ENCODE assay signal across 15 mouse cellular contexts in genomic region chr17:46844811-46845210, GRCm38 (mm10). TPM values are rescaled to one million over a fixed set of nuclear protein-coding genes. Genes with fewer than 3 reads are reported as not detected.
A peak's percentile ranks its signal among the peaks of the same experiment; 100 is the strongest.
DNase-seq lines count a peak whose midpoint lies in the region; ATAC-seq and TF ChIP-seq lines count a peak whose summit lies in the region.
"Had no signal": no experiment of that assay in that cellular context is flagged by ENCODE, and none has a peak within 500 bp of the region (broad histone marks: within the 10 kb centered on the region; RNA-seq: fewer than 3 reads in every experiment).

No protein-coding gene starts in this region.

- no peak overlapping the region for H3K4me3 ChIP-seq in midbrain, embryonic 13.5 days (replicated peaks)
- no peak overlapping the region for H3K4me3 ChIP-seq in midbrain, embryonic 15.5 days
- no peak overlapping the region for H3K4me3 ChIP-seq in hindbrain, postnatal 0 days (ENCODE audit: low read length)

- peaks cover 16% of the 10 kb centered on the region for H3K4me1 ChIP-seq in midbrain, embryonic 13.5 days (replicated peaks)
- 0 out of 2 replicates have a peak, but pooled peaks cover 6% of the 10 kb centered on the region for H3K4me1 ChIP-seq in midbrain, embryonic 15.5 days
- no peaks in the 10 kb centered on the region for H3K4me1 ChIP-seq in hindbrain, postnatal 0 days (ENCODE audit: insufficient read depth, low read length)

- H3K9me3 ChIP-seq in midbrain, embryonic 13.5 days, result no peaks in the 10 kb centered on the region
- no peaks in the 10 kb centered on the region for H3K9me3 ChIP-seq in midbrain, embryonic 15.5 days
- no peaks in the 10 kb centered on the region for H3K9me3 ChIP-seq in hindbrain, postnatal 0 days (ENCODE audit: low read length)

- peak overlapping the region; percentile 35 for H3K27ac ChIP-seq in midbrain, embryonic 13.5 days
- no peak overlapping the region for H3K27ac ChIP-seq in midbrain, embryonic 15.5 days
- no peak overlapping the region for H3K27ac ChIP-seq in hindbrain, postnatal 0 days
- H3K27ac ChIP-seq: liver, embryonic 14.5 days had no signal

- H3K36me3 ChIP-seq in midbrain, embryonic 13.5 days, result peaks cover 9% of the 10 kb centered on the region; the same call in 1 of the 2 replicates
- no peaks in the 10 kb centered on the region for H3K36me3 ChIP-seq in midbrain, embryonic 15.5 days (replicated peaks)
- H3K36me3 ChIP-seq in hindbrain, postnatal 0 days (ENCODE audit: insufficient read depth, low read length), result no peaks in the 10 kb centered on the region

- no peak for TF ChIP-seq CTCF in hindbrain, postnatal 0 days (IDR thresholded peaks at IDR 0.05; ENCODE audit: low read depth)

- DNase-seq in heart, adult 11 months, result peak; percentile 92
- no peak for DNase-seq in heart, postnatal 10 days
- DNase-seq in cerebellum, adult 18-20 months, result peak; percentile 80 to 81
- no peak for DNase-seq in hindbrain, postnatal 0 days (ENCODE audit: low spot score)
- DNase-seq in spleen, adult 18-20 months, result no peak
- no peak for DNase-seq in layer of hippocampus, adult 9-10 months (ENCODE audit: low spot score)
- DNase-seq: adrenal gland, postnatal 10 days; gastrocnemius, postnatal 10 days; kidney, postnatal 36 days; lung, postnatal 10 days; thymus, postnatal 4 days had no signal

- H3K27me3 ChIP-seq in midbrain, embryonic 13.5 days, result no peaks in the 10 kb centered on the region
- no peaks in the 10 kb centered on the region for H3K27me3 ChIP-seq in midbrain, embryonic 15.5 days (replicated peaks)
- H3K27me3 ChIP-seq in hindbrain, postnatal 0 days (ENCODE audit: insufficient read depth, low read length), result no peaks in the 10 kb centered on the region

- intact Hi-C loops in heart, postnatal 10 days (cut with DNase I), result no loop called here

- H3K4me2 ChIP-seq in midbrain, embryonic 13.5 days (replicated peaks), result no peak overlapping the region
- no peak overlapping the region for H3K4me2 ChIP-seq in midbrain, embryonic 15.5 days
- H3K4me2 ChIP-seq in hindbrain, postnatal 0 days (ENCODE audit: low read depth, low read length), result 0 out of 2 replicates have a peak overlapping the region, but pooled peaks have one; percentile 13

- no peak overlapping the region for H3K9ac ChIP-seq in midbrain, embryonic 13.5 days (replicated peaks)
- no peak overlapping the region for H3K9ac ChIP-seq in midbrain, embryonic 15.5 days
- H3K9ac ChIP-seq in hindbrain, postnatal 0 days (replicated peaks; ENCODE audit: low read length), result no peak overlapping the region
- H3K9ac ChIP-seq: liver, embryonic 14.5 days had no signal

- ATAC-seq in midbrain, embryonic 13.5 days, result no peak
- ATAC-seq in midbrain, embryonic 15.5 days (replicated peaks), result no peak
- ATAC-seq in hindbrain, postnatal 0 days, result no peak
- ATAC-seq: intestine, postnatal 0 days had no signal

- 69% methylated on average over 10 of the region's 10 CpGs for WGBS in midbrain, embryonic 13.5 days
- WGBS in midbrain, embryonic 15.5 days, result 62% methylated on average over 10 of the region's 10 CpGs
- 39% methylated on average over 10 of the region's 10 CpGs for WGBS in hindbrain, postnatal 0 days

RNA-seq across cellular contexts. Expression of gene Bicral, which starts 13.5 kb away (rescaled TPM):
- total RNA-seq in heart, postnatal 10 days (2021), result 10 to 100 TPM; 12.7 to 15.4 TPM
- 9.4 and 9.6 TPM in 2 replicates for polyA plus RNA-seq in midbrain, embryonic 13.5 days (2015; fragmentation: Nextera tagmentation; extraction: Ambion mirVana)
- polyA plus RNA-seq in midbrain, embryonic 15.5 days (2015; fragmentation: Nextera tagmentation; extraction: Ambion mirVana), result 10.5 and 12.8 TPM in 2 replicates
- 22.9 and 23.1 TPM in 2 replicates for total RNA-seq in hindbrain, postnatal 0 days (2014; rRNA removed)
- polyA plus RNA-seq in hindbrain, postnatal 0 days (2015; fragmentation: Nextera tagmentation; extraction: Ambion mirVana), result 5.1 and 5.2 TPM in 2 replicates

RNA-seq across cellular contexts. Expression of gene Tbcc, which starts 45.7 kb away (rescaled TPM):
- 10 to 100 TPM; 21.1 to 24.0 TPM for total RNA-seq in heart, postnatal 10 days (2021)
- 56.6 and 68.3 TPM in 2 replicates for polyA plus RNA-seq in midbrain, embryonic 13.5 days (2015; fragmentation: Nextera tagmentation; extraction: Ambion mirVana)
- polyA plus RNA-seq in midbrain, embryonic 15.5 days (2015; fragmentation: Nextera tagmentation; extraction: Ambion mirVana), result 61.6 and 68.5 TPM in 2 replicates
- total RNA-seq in hindbrain, postnatal 0 days (2014; rRNA removed), result 41.8 and 61.5 TPM in 2 replicates
- polyA plus RNA-seq in hindbrain, postnatal 0 days (2015; fragmentation: Nextera tagmentation; extraction: Ambion mirVana), result 50.7 and 54.5 TPM in 2 replicates

Comparison
In these comparisons a context has a peak if more than half of its experiments do, and no peak if none do; other contexts are left out.
1. DNase-seq: peak in heart, adult 11 months (single experiment) and cerebellum, adult 18-20 months (2 of 2); none in heart, postnatal 10 days (0 of 2), hindbrain, postnatal 0 days (single experiment), spleen, adult 18-20 months (0 of 2) and layer of hippocampus, adult 9-10 months (single experiment).